ENCODE assay signal across 8 mouse cellular contexts in genomic region chr1:134092368-134092767, GRCm38 (mm10). TPM values are rescaled to one million over a fixed set of nuclear protein-coding genes. Genes with fewer than 3 reads are reported as not detected.
DNase-seq lines count a peak whose midpoint lies in the region; ATAC-seq and TF ChIP-seq lines count a peak whose summit lies in the region.

No protein-coding gene starts in this region.

- peak overlapping the region; percentile 32 for H3K4me3 ChIP-seq in neural tube, embryonic 11.5 days (ENCODE audit: low read depth, low read length)
- H3K4me3 ChIP-seq in forebrain, embryonic 12.5 days (replicated peaks): peak overlapping the region; percentile 44
- 0 out of 2 replicates have a peak overlapping the region, but pooled peaks have one; percentile 47 for H3K4me3 ChIP-seq in limb, embryonic 14.5 days (replicated peaks; ENCODE audit: low read length)
- H3K4me3 ChIP-seq in stomach, embryonic 15.5 days (replicated peaks): peak overlapping the region; percentile 42

- H3K4me1 ChIP-seq in neural tube, embryonic 11.5 days (ENCODE audit: control insufficient read depth, insufficient read depth, low read length): peaks cover 12% of the 10 kb centered on the region
- peaks cover 55% of the 10 kb centered on the region for H3K4me1 ChIP-seq in forebrain, embryonic 12.5 days
- H3K4me1 ChIP-seq in limb, embryonic 14.5 days (ENCODE audit: control insufficient read depth, insufficient read depth, low read length): peaks cover 30% of the 10 kb centered on the region
- peaks cover 52% of the 10 kb centered on the region for H3K4me1 ChIP-seq in stomach, embryonic 15.5 days

- peak overlapping the region; percentile 62 for H3K27ac ChIP-seq in neural tube, embryonic 11.5 days (ENCODE audit: low read depth, low read length)
- peak overlapping the region; percentile 80 for H3K27ac ChIP-seq in forebrain, embryonic 12.5 days
- H3K27ac ChIP-seq in limb, embryonic 14.5 days (replicated peaks; ENCODE audit: low read depth, low read length): peak overlapping the region; percentile 87; the same call in 1 of the 2 replicates
- peak overlapping the region; percentile 94 for H3K27ac ChIP-seq in stomach, embryonic 15.5 days

- no peaks in the 10 kb centered on the region for H3K36me3 ChIP-seq in neural tube, embryonic 11.5 days (ENCODE audit: control insufficient read depth, insufficient read depth, low read length)
- no peaks in the 10 kb centered on the region for H3K36me3 ChIP-seq in forebrain, embryonic 12.5 days (replicated peaks)
- no peaks in the 10 kb centered on the region for H3K36me3 ChIP-seq in limb, embryonic 14.5 days (ENCODE audit: control insufficient read depth, insufficient read depth, low read length)
- H3K36me3 ChIP-seq in stomach, embryonic 15.5 days: no peaks in the 10 kb centered on the region

- TF ChIP-seq POLR2A in limb, embryonic 14.5 days (IDR thresholded peaks at IDR 0.05; ENCODE audit: borderline replicate concordance, extremely low read depth, insufficient read depth, insufficient read length): no peak

- no peaks in the 10 kb centered on the region for H3K27me3 ChIP-seq in neural tube, embryonic 11.5 days (ENCODE audit: control insufficient read depth, insufficient read depth, low read length)
- H3K27me3 ChIP-seq in forebrain, embryonic 12.5 days: 0 out of 2 replicates have a peak, but pooled peaks cover 6% of the 10 kb centered on the region
- H3K27me3 ChIP-seq in limb, embryonic 14.5 days (ENCODE audit: control insufficient read depth, insufficient read depth, low read length): no peaks in the 10 kb centered on the region
- H3K27me3 ChIP-seq in stomach, embryonic 15.5 days (replicated peaks): no peaks in the 10 kb centered on the region

- peak overlapping the region; percentile 58 for H3K4me2 ChIP-seq in neural tube, embryonic 11.5 days (ENCODE audit: low read depth)
- peak overlapping the region; percentile 78 for H3K4me2 ChIP-seq in forebrain, embryonic 12.5 days
- H3K4me2 ChIP-seq in limb, embryonic 14.5 days (replicated peaks; ENCODE audit: low read depth, low read length, severe bottlenecking): peak overlapping the region; percentile 93
- peak overlapping the region; percentile 74 for H3K4me2 ChIP-seq in stomach, embryonic 15.5 days

- WGBS in neural tube, embryonic 11.5 days: 34% methylated on average over 6 of the region's 6 CpGs
- 30% methylated on average over 6 of the region's 6 CpGs for WGBS in forebrain, embryonic 12.5 days
- 31% methylated on average over 6 of the region's 6 CpGs for WGBS in limb, embryonic 14.5 days
- 15% methylated on average over 6 of the region's 6 CpGs for WGBS in stomach, embryonic 15.5 days

- peak overlapping the region; percentile 49 for H3K9ac ChIP-seq in neural tube, embryonic 11.5 days (ENCODE audit: low read length)
- H3K9ac ChIP-seq in forebrain, embryonic 12.5 days: peak overlapping the region; percentile 61; the same call in 1 of the 2 replicates
- peak overlapping the region; percentile 68; the same call in 1 of the 2 replicates for H3K9ac ChIP-seq in limb, embryonic 14.5 days (ENCODE audit: low read depth, low read length, severe bottlenecking)
- H3K9ac ChIP-seq in stomach, embryonic 15.5 days: no peak overlapping the region

- no peak for DNase-seq in neural tube, embryonic 11.5 days (ENCODE audit: low spot score)
- no peak for DNase-seq in neural tube, embryonic 10.5 days (ENCODE audit: extremely low spot score, low spot score)
- DNase-seq in limb, embryonic 14.5 days (ENCODE audit: low spot score): no peak
- no peak for DNase-seq in ovary, adult 18-20 months (ENCODE audit: low spot score)
- no peak for DNase-seq in right cerebral cortex, postnatal 10 days (ENCODE audit: low spot score in 2 of 2)
- no peak for DNase-seq in urinary bladder, postnatal 25 days (ENCODE audit: low spot score)

- ATAC-seq in neural tube, embryonic 11.5 days (ENCODE audit: insufficient read depth, low FRiP score, low TSS enrichment): no peak
- ATAC-seq in forebrain, embryonic 12.5 days (ENCODE audit: low FRiP score): no peak
- no peak for ATAC-seq in limb, embryonic 14.5 days (ENCODE audit: low FRiP score, low read depth)
- ATAC-seq in stomach, embryonic 15.5 days (ENCODE audit: insufficient read depth, low FRiP score, low read depth): no peak

- no peaks in the 10 kb centered on the region for H3K9me3 ChIP-seq in neural tube, embryonic 11.5 days (ENCODE audit: control insufficient read depth, low read length)
- H3K9me3 ChIP-seq in forebrain, embryonic 12.5 days: no peaks in the 10 kb centered on the region
- no peaks in the 10 kb centered on the region for H3K9me3 ChIP-seq in limb, embryonic 14.5 days (ENCODE audit: control insufficient read depth, low read length)
- H3K9me3 ChIP-seq in stomach, embryonic 15.5 days: no peaks in the 10 kb centered on the region

RNA-seq across cellular contexts. Expression of gene Btg2, which starts 13.4 kb away (rescaled TPM):
- 97.9 and 110 TPM in 2 replicates for polyA plus RNA-seq in neural tube, embryonic 11.5 days (2014; fragmentation: Nextera tagmentation; extraction: Ambion mirVana)
- 128 and 135 TPM in 2 replicates for polyA plus RNA-seq in forebrain, embryonic 12.5 days (2016; fragmentation: Nextera tagmentation; extraction: Ambion mirVana)
- 18.6 TPM in 2 replicates for polyA plus RNA-seq in limb, embryonic 14.5 days (2012; rRNA removed)
- 26.2 and 26.4 TPM in 2 replicates for polyA plus RNA-seq in limb, embryonic 14.5 days (2014; fragmentation: Nextera tagmentation; extraction: Ambion mirVana)
- polyA plus RNA-seq in stomach, embryonic 15.5 days (2015; fragmentation: Nextera tagmentation; extraction: Ambion mirVana): 72.2 and 72.4 TPM in 2 replicates

RNA-seq across cellular contexts. Expression of gene Chit1, which starts 18.7 kb away (rescaled TPM):
- polyA plus RNA-seq in neural tube, embryonic 11.5 days (2014; fragmentation: Nextera tagmentation; extraction: Ambion mirVana): 0.15 TPM in 1 of 2 replicates, not detected in the other
- polyA plus RNA-seq in forebrain, embryonic 12.5 days (2016; fragmentation: Nextera tagmentation; extraction: Ambion mirVana): not detected in 2 replicates
- 0.33 TPM in 2 replicates for polyA plus RNA-seq in limb, embryonic 14.5 days (2012; rRNA removed)
- polyA plus RNA-seq in limb, embryonic 14.5 days (2014; fragmentation: Nextera tagmentation; extraction: Ambion mirVana): 0.18 and 0.30 TPM in 2 replicates
- polyA plus RNA-seq in stomach, embryonic 15.5 days (2015; fragmentation: Nextera tagmentation; extraction: Ambion mirVana): 0.70 and 1.1 TPM in 2 replicates

RNA-seq across cellular contexts. Expression of gene Fmod, which starts 55.3 kb away (rescaled TPM):
- 16.0 and 16.7 TPM in 2 replicates for polyA plus RNA-seq in neural tube, embryonic 11.5 days (2014; fragmentation: Nextera tagmentation; extraction: Ambion mirVana)
- 2.2 and 3.3 TPM in 2 replicates for polyA plus RNA-seq in forebrain, embryonic 12.5 days (2016; fragmentation: Nextera tagmentation; extraction: Ambion mirVana)
- polyA plus RNA-seq in limb, embryonic 14.5 days (2012; rRNA removed): 86.7 and 105 TPM in 2 replicates
- 75.1 and 79.5 TPM in 2 replicates for polyA plus RNA-seq in limb, embryonic 14.5 days (2014; fragmentation: Nextera tagmentation; extraction: Ambion mirVana)
- 9.0 and 11.1 TPM in 2 replicates for polyA plus RNA-seq in stomach, embryonic 15.5 days (2015; fragmentation: Nextera tagmentation; extraction: Ambion mirVana)
